Mouse (Mus musculus) heart, adult 2 months (tissue): ENCODE measurements around the gene Dnajc13. TPM values are rescaled to one million over a fixed set of nuclear protein-coding genes. Genes with fewer than 3 reads are reported as not detected.

Experiments used
- DNase-seq, 2 experiments: peaks; one replicate each; pipeline ENCODE4 v3.0.0; 2021
- H3K27ac ChIP-seq: fragments of 200-600 bp; 2 replicates; pipeline ENCODE4 v1.8.1; 2022
- H3K27me3 ChIP-seq: fragments of 200-500 bp; 2 replicates; pipeline ENCODE4 v1.6.1; 2012; ENCODE audit warnings: mild to moderate bottlenecking, low read length, inconsistent platforms, mixed read lengths; ENCODE audit not compliant: control insufficient read depth, insufficient read depth
- H3K36me3 ChIP-seq: fragments of 200-500 bp; 2 replicates; pipeline ENCODE4 v1.6.1; 2012; ENCODE audit warnings: low read length, inconsistent platforms; ENCODE audit not compliant: control insufficient read depth, insufficient read depth
- H3K4me1 ChIP-seq: fragments of 200-500 bp; 2 replicates; pipeline ENCODE4 v1.6.1; 2011; ENCODE audit warnings: low read length; ENCODE audit not compliant: control insufficient read depth, insufficient read depth
- H3K4me3 ChIP-seq: fragments of 200-600 bp; 2 replicates; pipeline ENCODE4 v1.8.1; 2022
- H3K79me2 ChIP-seq: fragments of 200-500 bp; replicated peaks from 2 replicates; pipeline ENCODE4 v1.6.1; 2012; ENCODE audit warnings: mild to moderate bottlenecking, inconsistent platforms, low read length, moderate library complexity, mixed read lengths; ENCODE audit not compliant: control insufficient read depth, insufficient read depth
- H3K9ac ChIP-seq: fragments of 200-500 bp; 2 replicates; pipeline ENCODE4 v1.6.1; 2012; ENCODE audit warnings: low read depth, mild to moderate bottlenecking, control low read depth, inconsistent platforms, low read length, mixed read lengths
- CTCF ChIP-seq: fragments of 200-600 bp; IDR thresholded peaks from 2 replicates; pipeline ENCODE4 v1.8.1; 2022; ENCODE audit warnings: antibody characterized with exemption, mild to moderate bottlenecking, moderate library complexity
- EP300 ChIP-seq: fragments of 200-500 bp; IDR thresholded peaks from 2 replicates; pipeline ENCODE4 v1.6.1; 2011; ENCODE audit warnings: low read depth, low read length, control low read depth; ENCODE audit not compliant: insufficient read depth
- POLR2A ChIP-seq: fragments of 200-500 bp; IDR thresholded peaks from 2 replicates; pipeline ENCODE4 v1.6.1; 2011; ENCODE audit warnings: mild to moderate bottlenecking, low read depth, low read length, control low read depth; ENCODE audit not compliant: insufficient read depth
- WGBS: fragments of 180-500 bp; shearing (Covaris S2); methylation state at CpG from one replicate; pipeline ENCODE4 v1.1.7; 2018; 5-methylcytosine and 5-hydroxymethylcytosine counted together
- intact Hi-C: fragments of 180-260 bp; cut with DNase I; formaldehyde crosslinking; loops from one replicate; pipeline ENCODE4 v1.15.1; 2025
- polyA plus RNA-seq: library from polyadenylated mRNA; depleted of rRNA; stranded (reverse); fragments of >200 nt; gene quantifications from 2 replicates; pipeline ENCODE4 v1.2.3, GENCODE M21; 2012
- total RNA-seq, 2 experiments: library from RNA; stranded (reverse); gene quantifications; 2 replicates each; pipeline ENCODE4 v1.2.3; 2021

The Dnajc13 gene
- total and polyA plus RNA-seq, 3 experiments = 29.2 to 32.3 (median 31.6) TPM

DNA sequence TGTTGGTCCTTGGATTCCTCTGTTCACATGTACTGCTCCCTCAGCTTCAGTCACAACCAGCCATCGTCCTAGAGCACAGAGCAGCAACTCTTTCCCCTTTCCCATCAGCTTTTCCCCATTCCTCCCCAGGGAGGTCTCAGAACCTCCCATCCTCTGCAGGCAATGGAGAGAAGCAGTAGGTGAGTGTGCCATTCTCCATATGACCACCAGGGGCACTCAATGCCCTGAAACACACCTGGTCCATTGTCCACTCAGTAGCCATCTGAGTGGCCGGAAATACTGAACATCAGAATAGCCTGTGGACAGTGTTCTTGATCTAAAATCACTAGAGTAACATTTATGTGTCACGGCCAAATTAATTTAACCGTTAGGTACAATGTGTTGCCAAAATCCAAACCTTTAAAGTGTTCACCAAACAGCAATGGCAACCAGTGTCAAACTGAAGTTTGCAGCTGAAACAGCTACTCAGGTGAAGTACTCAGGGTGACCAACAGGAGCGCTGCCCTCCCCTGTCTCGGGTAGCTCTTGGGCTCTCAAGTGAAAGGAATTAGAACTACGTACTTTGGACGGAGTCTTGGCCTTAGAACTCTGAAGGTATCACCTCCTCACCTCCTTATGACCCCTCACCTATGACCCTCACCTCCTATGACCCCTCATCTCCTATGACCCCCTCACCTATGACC is 118.3 kb downstream of the Dnajc13 start:
- Histone ChIP-seq H3K4me1 (no peaks in the 10 kb centered on the region; the same call in 1 of the 2 replicates), H3K36me3 (no peaks in the 10 kb centered on the region), H3K4me3 (no peak overlapping the region), H3K27ac (no peak overlapping the region), H3K9ac (no peak overlapping the region), H3K79me2 (no peaks in the 10 kb centered on the region), H3K27me3 (no peaks in the 10 kb centered on the region)
- intact Hi-C loops = no loop called here
- DNase-seq = no peak
- WGBS = 84% methylated on average over 8 of the region's 8 CpGs
- TF ChIP-seq EP300 (no peak), CTCF (peak; percentile 64)

DNA sequence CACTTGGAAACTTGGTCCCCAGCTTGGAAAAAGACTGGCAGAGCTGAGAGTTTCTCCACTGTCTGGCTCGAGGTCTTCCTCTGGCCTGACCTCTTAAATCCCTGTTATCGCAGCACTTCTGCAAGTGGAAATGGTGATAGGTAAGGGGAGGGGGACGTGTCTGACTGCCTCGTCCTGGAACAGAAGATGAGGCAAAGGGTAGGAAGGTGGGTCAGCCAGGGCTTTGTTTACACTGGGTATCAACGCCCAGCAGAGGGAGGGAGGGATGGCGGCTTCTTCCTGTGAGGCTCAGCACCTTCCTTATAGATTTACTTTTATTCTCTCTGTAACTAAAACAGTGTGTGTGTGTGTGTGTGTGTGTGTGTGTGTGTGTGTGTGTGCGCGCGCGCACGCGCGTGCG is 119.9 kb downstream of the Dnajc13 start:
- intact Hi-C loops = no loop called here
- no peak for DNase-seq
- Histone ChIP-seq H3K27me3 (no peaks in the 10 kb centered on the region), H3K4me1 (no peaks in the 10 kb centered on the region; the same call in 1 of the 2 replicates), H3K27ac (no peak overlapping the region), H3K79me2 (no peaks in the 10 kb centered on the region), H3K9ac (no peak overlapping the region), H3K36me3 (no peaks in the 10 kb centered on the region), H3K4me3 (no peak overlapping the region)
- WGBS = 61% methylated on average over 14 of the region's 14 CpGs
- TF ChIP-seq CTCF (no peak), POLR2A (no peak), EP300 (no peak)

DNA sequence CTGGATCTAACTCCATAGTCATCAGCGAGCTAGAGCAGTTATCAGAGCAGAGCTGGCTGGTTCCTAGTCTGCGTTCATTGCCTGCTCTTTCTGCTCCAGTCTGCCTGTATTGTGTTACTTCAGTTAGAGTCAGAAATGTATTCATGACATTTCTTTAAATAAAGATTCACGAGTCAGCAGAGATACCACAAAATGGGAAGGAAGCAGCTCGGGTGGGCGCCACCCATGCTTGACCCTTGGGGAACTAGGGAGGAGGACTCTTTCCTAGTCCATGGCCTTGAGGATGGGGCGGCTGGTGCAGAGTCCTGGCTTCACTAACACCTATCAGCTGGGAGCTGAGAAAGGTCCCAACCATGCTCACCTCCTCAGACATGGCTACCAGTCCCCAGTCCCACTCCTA is 122.4 kb downstream of the Dnajc13 start:
- peak in 1 of 2 experiments; percentile 29 for DNase-seq
- H3K9ac ChIP-seq = no peak overlapping the region
- H3K4me1 ChIP-seq = no peaks in the 10 kb centered on the region; the same call in 1 of the 2 replicates
- H3K4me3 ChIP-seq = no peak overlapping the region
- no peaks in the 10 kb centered on the region for H3K36me3 ChIP-seq
- H3K27ac ChIP-seq = no peak overlapping the region
- no peaks in the 10 kb centered on the region for H3K79me2 ChIP-seq
- no peak for TF ChIP-seq CTCF
- no peak for TF ChIP-seq EP300
- TF ChIP-seq POLR2A = no peak
- no peaks in the 10 kb centered on the region for H3K27me3 ChIP-seq
- intact Hi-C loops = no loop called here
- 55% methylated on average over 6 of the region's 6 CpGs for WGBS

DNA sequence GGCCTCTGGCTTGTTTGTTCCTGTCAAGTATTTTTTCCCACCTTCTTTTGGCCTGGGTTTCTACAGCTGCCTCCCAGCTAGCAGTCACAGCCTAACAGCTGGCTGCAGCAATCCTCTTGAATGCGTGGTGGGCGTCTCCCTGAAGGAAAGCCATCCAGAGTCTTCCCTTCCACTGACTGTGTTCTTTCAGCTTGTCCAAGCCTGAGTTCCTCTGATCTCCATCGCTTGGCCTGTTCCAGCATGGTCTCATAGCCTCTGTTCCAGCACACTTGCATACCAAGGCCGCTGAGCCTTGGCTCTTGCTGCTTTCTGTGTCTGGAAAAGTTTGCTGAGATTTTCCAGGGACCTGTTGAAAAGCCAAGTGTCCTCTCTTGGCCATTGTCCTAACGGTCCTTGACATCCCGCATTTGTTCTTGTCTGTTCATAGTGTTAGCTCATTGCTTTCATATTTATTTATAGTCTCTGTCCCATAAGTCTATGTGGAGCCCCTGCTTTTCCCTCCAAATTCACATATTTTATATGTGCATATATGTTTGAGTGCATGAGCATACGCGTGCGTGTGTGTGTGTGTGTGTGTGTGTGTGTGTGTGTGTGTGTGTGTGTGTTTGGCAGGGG is 132.5 kb downstream of the Dnajc13 start:
- peak; percentile 34 to 62 for DNase-seq
- Histone ChIP-seq H3K27me3 (no peaks in the 10 kb centered on the region), H3K9ac (no peak overlapping the region), H3K36me3 (no peaks in the 10 kb centered on the region), H3K4me3 (no peak overlapping the region), H3K27ac (no peak overlapping the region), H3K79me2 (no peaks in the 10 kb centered on the region), H3K4me1 (peaks cover 2% of the 10 kb centered on the region)
- TF ChIP-seq EP300 (no peak), POLR2A (no peak), CTCF (no peak)
- 54% methylated on average over 9 of the region's 9 CpGs for WGBS
- intact Hi-C loops = no loop called here

DNA sequence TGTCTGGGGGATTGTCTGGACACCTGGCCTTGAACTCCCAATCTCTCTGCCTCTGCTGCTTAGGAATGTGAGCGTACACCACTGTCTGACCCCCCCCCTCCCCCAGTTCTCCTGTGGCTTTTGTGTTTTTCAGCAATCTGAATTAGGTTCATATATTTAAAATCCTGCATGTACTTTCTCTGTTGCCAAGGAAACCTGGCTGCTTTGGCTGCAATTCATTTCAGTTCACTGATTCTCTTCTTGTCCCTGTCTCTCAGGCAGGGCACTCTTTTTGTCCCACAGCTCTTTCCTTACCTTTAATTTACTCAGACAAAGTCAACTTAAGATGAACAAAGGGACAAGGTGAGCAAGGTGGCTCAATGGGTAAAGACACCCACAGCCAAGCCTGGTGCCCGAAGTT is 134.6 kb downstream of the Dnajc13 start:
- Histone ChIP-seq H3K36me3 (no peaks in the 10 kb centered on the region), H3K4me3 (no peak overlapping the region), H3K4me1 (peaks cover 2% of the 10 kb centered on the region), H3K27ac (no peak overlapping the region), H3K27me3 (no peaks in the 10 kb centered on the region), H3K79me2 (no peaks in the 10 kb centered on the region), H3K9ac (no peak overlapping the region)
- no peak for TF ChIP-seq CTCF
- no peak for TF ChIP-seq POLR2A
- TF ChIP-seq EP300 = no peak
- 87% methylated on average over 2 of the region's 2 CpGs for WGBS
- no peak for DNase-seq
- intact Hi-C loops = no loop called here

DNA sequence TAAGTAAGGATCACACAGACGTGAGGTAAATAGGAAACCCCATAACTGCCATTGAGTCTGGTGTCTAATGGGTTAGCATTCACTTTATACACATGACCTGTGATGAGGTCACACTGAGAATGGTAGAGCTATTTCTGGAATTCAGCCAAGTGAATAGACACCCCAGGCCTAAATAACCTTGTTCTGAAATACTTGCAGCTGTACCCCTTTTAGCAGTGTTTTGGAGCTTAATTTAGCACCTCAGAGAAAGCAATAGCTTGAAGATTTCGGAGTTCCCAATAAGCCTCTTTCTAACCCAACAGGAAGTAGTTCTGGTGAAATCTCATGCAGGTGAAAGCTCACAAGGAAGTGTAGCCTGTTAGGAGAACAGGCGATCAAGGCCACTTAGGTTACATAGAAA is 135.9 kb downstream of the Dnajc13 start, which contains the start of gene Ackr4:
Ackr4 (minus strand) TSS at position 101 of the 400 bp plus-strand sequence.
- no peak within 1 kb of the TSS for H3K9ac ChIP-seq
- no peaks in the 10 kb centered on the region for H3K27me3 ChIP-seq
- no peak within 1 kb of the TSS for H3K4me3 ChIP-seq
- H3K36me3 ChIP-seq = no peaks in the 10 kb centered on the region
- TF ChIP-seq EP300 (no peak), CTCF (no peak), POLR2A (no peak)
- 89% methylated on average over 3 of the region's 3 CpGs for WGBS
- peaks cover 2% of the 10 kb centered on the region for H3K4me1 ChIP-seq
- no peak within 1 kb of the TSS for H3K27ac ChIP-seq
- no peaks in the 10 kb centered on the region for H3K79me2 ChIP-seq
- no peak for DNase-seq
- intact Hi-C loops = no loop called here
